Comparison of ENCODE assay signal across 8 mouse cellular contexts in the genomic region with DNA sequence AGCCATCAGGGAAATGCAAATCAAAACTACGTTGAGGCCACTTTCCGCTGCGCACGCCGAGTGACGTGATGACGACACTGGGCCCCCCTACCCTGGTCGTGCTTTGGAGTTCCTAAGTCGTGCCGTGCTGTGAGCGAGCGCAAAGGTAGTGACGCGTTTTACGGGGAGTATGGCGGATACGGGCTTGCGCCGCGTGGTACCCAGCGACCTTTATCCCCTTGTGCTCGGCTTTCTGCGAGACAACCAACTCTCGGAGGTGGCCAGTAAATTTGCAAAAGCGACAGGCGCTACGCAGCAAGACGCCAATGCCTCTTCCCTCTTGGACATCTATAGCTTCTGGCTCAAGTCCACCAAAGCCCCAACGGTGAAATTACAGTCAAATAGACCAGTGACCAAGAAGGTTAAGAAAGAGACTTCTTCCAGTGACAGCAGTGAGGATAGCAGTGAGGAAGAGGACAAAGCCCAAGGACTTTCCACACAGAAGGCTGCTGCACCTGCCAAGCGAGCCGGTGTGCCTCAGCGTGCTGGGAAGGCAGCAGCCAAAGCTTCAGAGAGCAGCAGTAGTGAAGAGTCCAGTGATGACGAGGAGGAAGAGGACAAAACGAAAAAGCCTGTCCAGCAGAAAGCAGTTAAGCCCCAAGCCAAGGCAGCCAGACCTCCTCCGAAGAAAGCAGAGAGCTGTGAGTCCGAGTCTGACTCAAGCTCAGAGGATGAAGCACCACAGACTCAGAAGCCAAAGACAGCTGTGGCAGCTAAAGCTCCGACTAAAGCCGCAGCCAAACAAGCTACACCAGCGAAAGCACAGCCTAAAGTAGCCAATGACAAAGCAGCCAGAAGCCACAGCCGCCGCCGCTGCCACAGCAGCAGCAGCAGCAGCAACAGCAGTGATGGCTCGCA.
DNase-seq lines count a peak whose midpoint lies in the region; ATAC-seq and TF ChIP-seq lines count a peak whose summit lies in the region.

No protein-coding gene starts in this region.

- peak overlapping the region; percentile 46 for H3K4me3 ChIP-seq in kidney, embryonic 15.5 days (replicated peaks)
- peak overlapping the region; percentile 39 for H3K4me3 ChIP-seq in hindbrain, postnatal 0 days (ENCODE audit: low read length)
- H3K4me3 ChIP-seq in limb, embryonic 11.5 days (ENCODE audit: low read depth, low read length), result peak overlapping the region; percentile 28
- H3K4me3 ChIP-seq in midbrain, embryonic 16.5 days (ENCODE audit: low read depth, low read length), result peak overlapping the region; percentile 45
- peak overlapping the region; percentile 43 for H3K4me3 ChIP-seq in testis, adult 2 months (ENCODE audit: control insufficient read depth, low read depth, low read length)

- ATAC-seq in kidney, embryonic 15.5 days (replicated peaks; ENCODE audit: low FRiP score), result peak; percentile 78
- peak; percentile 97 for ATAC-seq in hindbrain, postnatal 0 days
- ATAC-seq in limb, embryonic 11.5 days (ENCODE audit: insufficient number of reproducible peaks, low FRiP score, low TSS enrichment, low read depth), result peak; percentile 85
- peak; percentile 98 for ATAC-seq in midbrain, embryonic 16.5 days

- TF ChIP-seq POLR2A in testis, adult 2 months (IDR thresholded peaks at IDR 0.05; ENCODE audit: control insufficient read depth, low read depth, low read length), result no peak

- 22% methylated on average over 43 of the region's 43 CpGs for WGBS in kidney, embryonic 15.5 days
- WGBS in hindbrain, postnatal 0 days, result 31% methylated on average over 43 of the region's 43 CpGs
- 23% methylated on average over 43 of the region's 43 CpGs for WGBS in limb, embryonic 11.5 days
- 16% methylated on average over 43 of the region's 43 CpGs for WGBS in midbrain, embryonic 16.5 days

- 0 out of 2 replicates have a peak overlapping the region, but pooled peaks have one; percentile 10 for H3K9ac ChIP-seq in kidney, embryonic 15.5 days
- peak overlapping the region; percentile 46 for H3K9ac ChIP-seq in hindbrain, postnatal 0 days (replicated peaks; ENCODE audit: low read length)
- no peak overlapping the region for H3K9ac ChIP-seq in limb, embryonic 11.5 days (ENCODE audit: low read length)
- H3K9ac ChIP-seq in midbrain, embryonic 16.5 days (ENCODE audit: low read depth, low read length), result peak overlapping the region; percentile 63

- H3K36me3 ChIP-seq in kidney, embryonic 15.5 days, result no peaks in the 10 kb centered on the region
- H3K36me3 ChIP-seq in hindbrain, postnatal 0 days (ENCODE audit: insufficient read depth, low read length), result no peaks in the 10 kb centered on the region
- H3K36me3 ChIP-seq in limb, embryonic 11.5 days (ENCODE audit: control insufficient read depth, insufficient read depth, low read length), result no peaks in the 10 kb centered on the region
- no peaks in the 10 kb centered on the region for H3K36me3 ChIP-seq in midbrain, embryonic 16.5 days (ENCODE audit: control insufficient read depth, insufficient read depth, low read length)
- no peaks in the 10 kb centered on the region for H3K36me3 ChIP-seq in testis, adult 2 months (ENCODE audit: control insufficient read depth, insufficient read depth, low read length)

- TF ChIP-seq CTCF in hindbrain, postnatal 0 days (IDR thresholded peaks at IDR 0.05; ENCODE audit: low read depth), result no peak
- no peak for TF ChIP-seq CTCF in testis, adult 2 months (IDR thresholded peaks at IDR 0.05; ENCODE audit: control insufficient read depth, insufficient read depth, insufficient replicate concordance, low read depth, low read length)

- peak overlapping the region; percentile 70 for H3K4me2 ChIP-seq in kidney, embryonic 15.5 days
- H3K4me2 ChIP-seq in hindbrain, postnatal 0 days (ENCODE audit: low read depth, low read length), result peak overlapping the region; percentile 61
- H3K4me2 ChIP-seq in limb, embryonic 11.5 days (ENCODE audit: low read depth, severe bottlenecking), result peak overlapping the region; percentile 61
- peak overlapping the region; percentile 64 for H3K4me2 ChIP-seq in midbrain, embryonic 16.5 days (ENCODE audit: low read length)

- no peaks in the 10 kb centered on the region for H3K9me3 ChIP-seq in kidney, embryonic 15.5 days (replicated peaks)
- H3K9me3 ChIP-seq in hindbrain, postnatal 0 days (ENCODE audit: low read length), result no peaks in the 10 kb centered on the region
- H3K9me3 ChIP-seq in limb, embryonic 11.5 days (ENCODE audit: control insufficient read depth, low read length), result no peaks in the 10 kb centered on the region
- peaks cover 15% of the 10 kb centered on the region for H3K9me3 ChIP-seq in midbrain, embryonic 16.5 days (replicated peaks; ENCODE audit: control insufficient read depth, low read length, poor library complexity, severe bottlenecking)

- H3K4me1 ChIP-seq in kidney, embryonic 15.5 days, result no peaks in the 10 kb centered on the region
- H3K4me1 ChIP-seq in hindbrain, postnatal 0 days (ENCODE audit: insufficient read depth, low read length), result no peaks in the 10 kb centered on the region
- H3K4me1 ChIP-seq in limb, embryonic 11.5 days (ENCODE audit: control insufficient read depth, insufficient read depth, low read length), result no peaks in the 10 kb centered on the region
- no peaks in the 10 kb centered on the region for H3K4me1 ChIP-seq in midbrain, embryonic 16.5 days (ENCODE audit: control insufficient read depth, insufficient read depth, low read length)
- peaks cover 9% of the 10 kb centered on the region; the same call in 1 of the 2 replicates for H3K4me1 ChIP-seq in testis, adult 2 months (ENCODE audit: control insufficient read depth, insufficient read depth, low read length)

- H3K27ac ChIP-seq in kidney, embryonic 15.5 days, result no peak overlapping the region
- peak overlapping the region; percentile 84 for H3K27ac ChIP-seq in hindbrain, postnatal 0 days
- H3K27ac ChIP-seq in limb, embryonic 11.5 days (replicated peaks; ENCODE audit: low read depth, low read length), result no peak overlapping the region
- peak overlapping the region; percentile 89 for H3K27ac ChIP-seq in midbrain, embryonic 16.5 days (ENCODE audit: low read length)
- H3K27ac ChIP-seq in testis, adult 2 months (ENCODE audit: control insufficient read depth, insufficient read depth, low read depth, low read length), result no peak overlapping the region

- H3K27me3 ChIP-seq in kidney, embryonic 15.5 days, result no peaks in the 10 kb centered on the region
- H3K27me3 ChIP-seq in hindbrain, postnatal 0 days (ENCODE audit: insufficient read depth, low read length), result no peaks in the 10 kb centered on the region
- no peaks in the 10 kb centered on the region for H3K27me3 ChIP-seq in limb, embryonic 11.5 days (ENCODE audit: control insufficient read depth, insufficient read depth, low read length)
- H3K27me3 ChIP-seq in midbrain, embryonic 16.5 days (ENCODE audit: control insufficient read depth, insufficient read depth, low read depth, low read length), result no peaks in the 10 kb centered on the region
- H3K27me3 ChIP-seq in testis, adult 2 months (ENCODE audit: control insufficient read depth, insufficient read depth, low read length), result no peaks in the 10 kb centered on the region

- DNase-seq in kidney, adult 11 months, result no peak
- DNase-seq in cerebellum, adult 9-10 months, result peak; percentile 45
- peak; percentile 5 to 62 for DNase-seq in frontal cortex, adult 2 months (ENCODE audit: extremely low spot score in 1 of 2, low spot score in 1 of 2)
- DNase-seq in hindbrain, postnatal 0 days (ENCODE audit: low spot score), result peak; percentile 79
- peak; percentile 67 for DNase-seq in limb, embryonic 11.5 days (ENCODE audit: low spot score)

Comparison
In these comparisons a context has a peak if more than half of its experiments do, and no peak if none do; other contexts are left out.
1. H3K27ac ChIP-seq: peak in hindbrain, postnatal 0 days (single experiment) and midbrain, embryonic 16.5 days (single experiment); none in kidney, embryonic 15.5 days (single experiment), limb, embryonic 11.5 days (single experiment) and testis, adult 2 months (single experiment).
2. Peak in every context shown above with its lines, with median percentiles within 50 percentile points of each other: ATAC-seq, H3K4me2 ChIP-seq and H3K4me3 ChIP-seq.